In the genomic region with DNA sequence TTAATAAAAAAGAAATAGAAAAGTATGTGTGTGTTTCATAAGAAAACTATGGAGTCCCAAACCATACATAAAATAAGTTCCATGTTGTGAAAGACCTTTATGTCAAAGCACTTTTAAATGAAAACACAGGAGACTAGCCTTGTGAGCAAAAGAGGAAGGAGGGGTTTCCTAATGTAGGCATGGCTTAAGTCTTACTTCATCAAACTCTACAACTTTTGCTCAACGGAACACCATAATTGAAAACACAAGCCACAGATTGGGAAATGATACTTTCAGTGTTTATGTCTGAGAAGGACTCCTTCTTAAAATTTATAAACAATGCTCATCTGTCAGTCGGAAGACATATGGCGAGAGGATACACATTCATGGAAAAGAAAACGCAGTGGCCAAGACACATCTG, we compare ENCODE assay signal across 24 mouse cellular contexts. TPM values are rescaled to one million over a fixed set of nuclear protein-coding genes. Genes with fewer than 3 reads are reported as not detected.
DNase-seq lines count a peak whose midpoint lies in the region; ATAC-seq and TF ChIP-seq lines count a peak whose summit lies in the region.
"Had no signal": no experiment of that assay in that cellular context is flagged by ENCODE, and none has a peak within 500 bp of the region (broad histone marks: within the 10 kb centered on the region; RNA-seq: fewer than 3 reads in every experiment).

No protein-coding gene starts in this region.

- H3K4me1 ChIP-seq in lung, postnatal 0 days (ENCODE audit: insufficient read depth, low read depth, low read length) = 0 out of 2 replicates have a peak, but pooled peaks cover 3% of the 10 kb centered on the region
- H3K4me1 ChIP-seq: embryonic facial prominence, embryonic 12.5 days; heart, embryonic 12.5 days; stomach, embryonic 15.5 days had no signal

- TF ChIP-seq EP300 in lung, postnatal 0 days (IDR thresholded peaks at IDR 0.05) = peak; percentile 46

- no peak for TF ChIP-seq CTCF in lung, postnatal 0 days (IDR thresholded peaks at IDR 0.05)

- peak; percentile 79 for DNase-seq in lung, postnatal 0 days (ENCODE audit: low spot score)
- no peak for DNase-seq in lung, postnatal 10 days
- DNase-seq in c-Kit-positive CD71-positive TER-119-positive erythroid progenitor cells, embryonic 14.5 days (ENCODE audit: low spot score) = no peak
- DNase-seq in layer of hippocampus, adult 18-20 months (ENCODE audit: low spot score in 2 of 2) = no peak
- DNase-seq in gastrocnemius, postnatal 25 days = no peak
- DNase-seq: adrenal gland, postnatal 10 days; cerebellum, adult 2 months; heart, postnatal 14 days; kidney, adult 8-10 months; kidney, postnatal 14 days; left cerebral cortex, postnatal 4 days; liver, embryonic 13.5 days; right cerebral cortex, postnatal 25 days had no signal

- 33% methylated on average over 4 of the region's 4 CpGs for WGBS in lung, postnatal 0 days
- 26% methylated on average over 4 of the region's 4 CpGs for WGBS in macrophage (ENCODE audit: missing documents)

- H3K9me3 ChIP-seq in lung, postnatal 0 days (ENCODE audit: low read length) = no peaks in the 10 kb centered on the region
- H3K9me3 ChIP-seq: embryonic facial prominence, embryonic 12.5 days; forebrain, embryonic 15.5 days; heart, embryonic 12.5 days; liver, embryonic 13.5 days; midbrain, embryonic 15.5 days; neural tube, embryonic 15.5 days; stomach, embryonic 15.5 days had no signal

- H3K36me3 ChIP-seq in lung, postnatal 0 days (ENCODE audit: insufficient read depth, low read length) = no peaks in the 10 kb centered on the region
- H3K36me3 ChIP-seq in macrophage (ENCODE audit: inconsistent target) = no peaks in the 10 kb centered on the region
- H3K36me3 ChIP-seq: embryonic facial prominence, embryonic 12.5 days; forebrain, embryonic 15.5 days; heart, embryonic 12.5 days; liver, embryonic 13.5 days; midbrain, embryonic 15.5 days; neural tube, embryonic 15.5 days; stomach, embryonic 15.5 days had no signal

- no peaks in the 10 kb centered on the region for H3K27me3 ChIP-seq in lung, postnatal 0 days (replicated peaks; ENCODE audit: insufficient read depth, low read length)
- H3K27me3 ChIP-seq: embryonic facial prominence, embryonic 12.5 days; forebrain, embryonic 15.5 days; heart, embryonic 12.5 days; liver, embryonic 13.5 days; midbrain, embryonic 15.5 days; neural tube, embryonic 15.5 days; Patski; stomach, embryonic 15.5 days had no signal

- no peak overlapping the region for H3K9ac ChIP-seq in lung, postnatal 0 days (replicated peaks; ENCODE audit: low read depth)
- H3K9ac ChIP-seq: embryonic facial prominence, embryonic 12.5 days; forebrain, embryonic 15.5 days; heart, embryonic 12.5 days; hindbrain, embryonic 14.5 days; liver, embryonic 13.5 days; midbrain, embryonic 15.5 days; neural tube, embryonic 15.5 days; stomach, embryonic 15.5 days had no signal

- no peak overlapping the region for H3K4me2 ChIP-seq in lung, postnatal 0 days (replicated peaks; ENCODE audit: low read depth, low read length)
- H3K4me2 ChIP-seq: embryonic facial prominence, embryonic 12.5 days; forebrain, embryonic 15.5 days; heart, embryonic 12.5 days; hindbrain, embryonic 14.5 days; liver, embryonic 13.5 days; midbrain, embryonic 15.5 days; neural tube, embryonic 15.5 days; stomach, embryonic 15.5 days had no signal

- H3K4me3 ChIP-seq in lung, postnatal 0 days (ENCODE audit: low read depth, low read length) = no peak overlapping the region
- no peak overlapping the region for H3K4me3 ChIP-seq in macrophage (ENCODE audit: inconsistent target)
- H3K4me3 ChIP-seq: embryonic facial prominence, embryonic 12.5 days; forebrain, embryonic 15.5 days; heart, embryonic 12.5 days; left cerebral cortex, adult 2 months; liver, embryonic 13.5 days; midbrain, embryonic 15.5 days; neural tube, embryonic 15.5 days; stomach, embryonic 15.5 days had no signal

- ATAC-seq in lung, postnatal 0 days = peak; percentile 61
- peak; percentile 81 for ATAC-seq in common myeloid progenitor, adult 5-6 weeks (replicated peaks; ENCODE audit: low read depth, poor library complexity, severe bottlenecking)
- ATAC-seq: forebrain, embryonic 15.5 days; midbrain, embryonic 15.5 days; Patski had no signal

- H3K79me2 ChIP-seq in macrophage (ENCODE audit: inconsistent target) = no peaks in the 10 kb centered on the region; the same call in 1 of the 2 replicates

- H3K27ac ChIP-seq in lung, postnatal 0 days (ENCODE audit: low read length) = no peak overlapping the region
- peak overlapping the region; percentile 91 for H3K27ac ChIP-seq in macrophage
- H3K27ac ChIP-seq: embryonic facial prominence, embryonic 12.5 days; forebrain, embryonic 15.5 days; hindbrain, embryonic 14.5 days; left cerebral cortex, adult 2 months; midbrain, embryonic 15.5 days; neural tube, embryonic 15.5 days; stomach, embryonic 15.5 days had no signal

RNA-seq across cellular contexts. Expression of gene Fam129a, which starts 54.3 kb away (rescaled TPM):
- 12.9 and 13.1 TPM in 2 replicates for polyA plus RNA-seq in lung, postnatal 0 days (2015; fragmentation: Nextera tagmentation; extraction: Ambion mirVana)
- 7.9 and 13.9 TPM in 2 replicates for total RNA-seq in common myeloid progenitor, adult 5-6 weeks (2017)
- total RNA-seq in macrophage (2018; cell fraction: chromatin; rRNA removed) = 100 to 1,000 TPM in 4 of 26 experiments, 10 to 100 TPM in 17, 1 to 10 TPM in 5; 6.3 to 361 (median 16.6) TPM
- total RNA-seq in macrophage (2018; cell fraction: cytosol; rRNA removed) = 10 to 100 TPM in 24 of 26 experiments, 1 to 10 TPM in 2; 8.8 to 90.4 (median 14.9) TPM
- 100 to 1,000 TPM in 3 of 26 experiments, 10 to 100 TPM in 23; 10.1 to 213 (median 22.3) TPM for total RNA-seq in macrophage (2018; cell fraction: nucleus; rRNA removed)
- polyA plus RNA-seq in macrophage (2018) = 9.5 to 18.4 TPM (median 10.7 TPM) in 3 replicates
- 1 to 10 TPM; 1.8 to 2.0 TPM for total RNA-seq in layer of hippocampus, adult 18-20 months (2021)
- 10 to 100 TPM in 1 of 2 experiments, 1 to 10 TPM in 1; 9.7 to 15.8 TPM for total RNA-seq in gastrocnemius, postnatal 25 days (2021)
